Mouse (Mus musculus) gastrocnemius, postnatal 10 days (tissue): Measurements from ENCODE around the gene Cdk5rap1. TPM values are rescaled to one million over a fixed set of nuclear protein-coding genes. Genes with fewer than 3 reads are reported as not detected.
"Not testable (repeated sequence)": the region's sequence is repeated elsewhere in the genome, so short reads cannot be mapped to it uniquely, and the experiment has no call there.

ENCODE experiments used
- DNase-seq: peaks from one replicate; pipeline ENCODE4 v3.0.0; 2021; ENCODE audit warnings: mixed read lengths
- total RNA-seq, 2 experiments: library from RNA; stranded (reverse); gene quantifications; 2 replicates each; pipeline ENCODE4 v1.2.3; 2021

The Cdk5rap1 gene
- total RNA-seq, 2 experiments from 2014 or later = 8.2 to 9.7 TPM

DNA sequence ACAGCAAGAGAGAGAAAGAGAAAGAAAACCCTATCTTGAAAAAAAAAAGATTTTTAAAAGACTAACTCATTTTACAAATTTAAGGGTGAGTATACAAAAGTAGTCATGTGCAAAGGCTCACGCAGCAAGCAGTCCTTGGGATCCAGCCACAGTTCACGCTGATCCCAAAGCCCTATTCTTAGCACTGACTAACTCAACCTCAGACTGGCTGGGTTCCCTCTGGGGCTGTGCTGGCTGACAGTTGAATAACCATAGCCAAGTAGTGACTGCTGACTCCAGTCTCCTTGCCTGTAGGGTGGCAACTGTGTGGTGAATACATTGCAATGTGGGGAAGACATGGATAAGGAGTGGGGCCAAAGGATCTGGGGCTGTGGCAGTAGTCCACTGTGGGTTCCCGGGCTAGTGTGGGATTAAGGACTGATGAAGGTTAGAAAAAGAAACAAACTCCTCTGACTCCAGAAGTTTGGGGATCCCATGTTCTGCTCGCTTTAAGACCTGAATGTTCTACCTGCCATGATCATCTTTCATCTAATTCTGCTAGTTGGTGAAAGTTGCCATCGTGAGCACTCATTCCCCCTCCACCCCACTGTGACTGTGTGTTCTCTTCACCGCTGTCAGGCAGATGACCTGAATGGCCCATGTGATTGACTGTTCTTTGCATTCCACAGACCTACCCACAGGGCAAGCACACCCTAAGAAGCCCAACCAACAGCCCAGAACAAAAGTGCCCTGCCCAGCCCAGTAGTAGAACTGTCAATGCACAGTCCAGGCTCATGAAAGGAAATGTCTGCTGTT, 2.2 kb upstream of the Cdk5rap1 start:
- peak; percentile 55 for DNase-seq

DNA sequence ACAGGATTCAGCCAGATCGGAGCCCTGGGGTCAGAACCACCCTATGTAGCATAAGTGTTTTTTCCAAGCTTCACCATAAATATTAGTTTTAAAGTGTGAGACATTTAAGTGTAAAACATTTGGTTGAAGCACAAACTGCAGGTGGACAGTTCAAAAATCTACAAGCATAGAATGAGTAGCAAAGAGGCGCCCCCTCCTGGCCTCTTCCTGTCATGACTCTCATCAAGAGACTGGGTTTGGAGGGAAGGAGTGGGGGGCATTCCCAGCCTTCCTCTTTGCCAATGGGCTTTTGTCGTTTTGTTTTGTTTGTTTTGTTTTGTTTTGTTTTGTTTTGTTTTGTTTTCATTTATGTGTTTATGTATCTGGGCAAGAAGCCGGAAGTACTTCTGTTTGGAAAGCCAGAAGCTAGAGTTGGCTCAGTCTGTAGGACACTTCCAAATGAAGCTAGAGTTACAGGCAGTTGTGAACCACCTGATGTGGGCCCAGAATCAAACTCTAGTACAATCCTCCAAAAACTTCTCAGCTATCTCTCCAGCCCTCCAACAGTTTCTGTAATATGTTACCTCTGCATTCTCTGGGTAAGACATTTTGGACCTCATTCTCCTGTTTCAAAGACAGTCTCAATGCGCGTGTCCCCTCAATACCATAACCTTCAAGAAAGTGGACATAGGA, 1.3 kb upstream of the Cdk5rap1 start:
- DNase-seq = peak; percentile 69

- peak; percentile 86 for DNase-seq
Measured at GRCm38 (mm10) chr2:154372151-154372829, 520 bp downstream of the Cdk5rap1 start.

DNA sequence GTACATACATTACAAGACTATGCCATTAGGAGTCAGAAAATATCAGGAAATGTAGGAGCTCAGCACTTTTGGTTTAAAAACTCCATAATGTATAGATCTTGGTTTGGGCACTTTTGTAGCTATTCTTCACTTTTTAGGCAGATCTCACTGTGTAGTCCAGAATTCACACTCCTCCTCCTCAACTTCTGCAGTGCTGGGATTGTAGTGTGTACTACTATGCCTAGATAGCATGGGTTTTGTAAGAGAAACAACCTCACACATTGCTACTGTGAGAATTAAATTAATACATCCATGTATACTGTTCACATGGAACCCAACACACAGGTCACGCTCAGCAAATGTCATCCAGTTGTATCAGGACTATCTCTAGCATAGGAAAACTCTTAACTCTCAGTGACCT, 5.3 kb downstream of the Cdk5rap1 start:
- no peak for DNase-seq

DNA sequence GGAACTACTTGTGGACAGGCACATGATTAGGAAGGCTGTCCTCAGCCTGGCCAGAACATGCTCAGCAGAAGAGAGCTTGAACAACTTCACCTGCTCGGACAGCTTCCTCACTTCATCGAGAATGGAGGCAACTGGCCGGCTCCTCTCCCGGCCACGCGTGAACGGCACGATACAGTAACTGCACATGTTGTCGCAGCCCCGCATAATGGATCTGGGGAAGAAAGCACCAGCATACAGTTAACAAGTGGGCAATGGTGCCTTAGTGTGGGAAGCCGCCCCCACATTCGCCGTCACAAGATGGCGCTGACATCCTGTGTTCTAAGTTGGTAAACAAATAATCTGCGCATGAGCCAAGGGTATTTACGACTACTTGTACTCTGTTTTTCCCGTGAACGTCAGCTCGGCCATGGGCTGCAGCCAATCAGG, 18.8 kb downstream of the Cdk5rap1 start:
- DNase-seq = not testable (repeated sequence)

DNA sequence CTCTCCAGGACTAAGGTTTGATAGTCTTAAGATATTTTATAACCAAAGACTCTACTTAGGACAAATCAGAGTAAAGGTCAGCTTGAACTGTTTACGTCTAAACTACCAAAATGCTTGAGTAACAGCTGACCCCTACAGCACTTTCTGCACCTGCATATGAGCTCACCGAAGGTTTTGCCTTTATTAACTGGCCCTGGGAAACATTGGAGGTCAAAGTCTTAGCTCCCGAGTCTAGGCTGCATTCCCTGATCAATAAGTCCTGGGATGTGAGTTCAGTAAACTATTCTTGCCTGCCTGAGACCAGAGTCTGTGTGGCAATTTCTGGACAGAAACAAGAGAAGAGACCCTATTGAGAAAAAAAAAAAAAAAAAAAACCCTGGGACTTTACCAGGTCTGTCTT, 24.7 kb downstream of the Cdk5rap1 start:
- no peak for DNase-seq

DNA sequence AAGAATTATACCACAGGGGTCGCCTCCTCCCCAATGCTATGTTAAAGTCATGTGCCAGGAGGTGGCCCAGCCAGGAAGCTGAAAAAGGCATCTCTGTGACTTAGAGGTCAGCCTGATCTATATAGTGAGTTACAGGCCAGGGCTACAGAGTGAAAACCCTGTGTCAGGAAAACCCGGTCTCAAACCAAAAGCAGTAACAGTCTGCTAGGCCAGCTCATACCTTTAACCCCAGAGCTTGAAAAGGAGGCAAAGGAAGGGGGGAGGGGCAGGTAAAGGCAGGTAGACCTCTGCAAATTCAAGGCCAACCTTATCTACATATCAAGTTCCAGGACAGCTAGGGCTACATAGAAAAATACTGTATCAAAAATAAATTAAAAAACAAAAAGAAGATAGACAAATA, 33.5 kb downstream of the Cdk5rap1 start:
- no peak for DNase-seq

GRCm38 (mm10) chr2:154338161-154338560, 34.6 kb downstream of the Cdk5rap1 start:
- no peak for DNase-seq

- no peak for DNase-seq
Measured at GRCm38 (mm10) chr2:154335572-154335971, 37.2 kb downstream of the Cdk5rap1 start.

DNA sequence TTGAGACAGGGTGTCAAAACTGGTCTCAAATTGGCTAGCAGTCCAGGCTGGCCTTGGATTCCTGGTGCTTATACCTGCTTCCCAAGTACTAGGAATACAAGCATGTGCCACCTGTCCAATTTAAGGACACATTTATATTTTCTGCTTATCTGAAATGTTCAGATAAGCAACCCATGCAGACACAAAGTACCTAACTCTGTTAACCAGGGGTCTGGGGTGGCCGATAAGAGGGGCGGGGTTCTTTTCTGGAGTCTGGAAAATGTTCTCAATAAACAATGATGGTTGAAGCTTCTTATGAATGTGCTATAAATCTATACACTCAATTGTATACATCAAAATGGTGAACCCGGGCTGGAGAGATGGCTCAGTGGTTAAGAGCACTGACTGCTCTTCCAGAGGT, 46.0 kb downstream of the Cdk5rap1 start:
- no peak for DNase-seq

- DNase-seq = not testable (repeated sequence)
Measured at GRCm38 (mm10) chr2:154313771-154314170, 59.0 kb downstream of the Cdk5rap1 start.

DNA sequence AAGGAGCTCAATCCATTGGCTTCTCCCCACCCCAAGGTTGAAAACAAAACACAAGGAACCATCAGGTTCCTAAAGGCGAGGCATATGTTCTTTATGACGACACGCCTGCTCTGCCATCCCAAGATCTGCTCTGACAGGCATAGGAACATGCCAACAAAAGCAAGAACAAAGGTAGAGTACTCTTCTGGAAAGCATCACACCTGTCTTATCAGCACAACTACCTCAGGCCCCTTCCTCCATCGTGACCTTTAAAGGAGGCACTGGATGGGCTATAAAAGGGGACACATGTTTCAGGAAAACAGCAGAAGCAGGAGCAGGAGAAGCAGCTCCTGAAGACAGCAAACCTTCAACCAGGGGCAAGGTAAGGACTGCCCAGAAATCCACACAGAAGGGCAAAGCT, 65.9 kb downstream of the Cdk5rap1 start, which contains the start of gene Bpifb9b:
Bpifb9b (plus strand) TSS at position 301 of the 400 bp plus-strand sequence.
- DNase-seq = not testable (repeated sequence)

GRCm38 (mm10) chr2:154304604-154305003, 68.2 kb downstream of the Cdk5rap1 start:
- not testable (repeated sequence) for DNase-seq

GRCm38 (mm10) chr2:154301763-154302162, 71.0 kb downstream of the Cdk5rap1 start:
- DNase-seq = no peak

- DNase-seq = peak; percentile 75
Measured at GRCm38 (mm10) chr2:154300496-154300895, 72.3 kb downstream of the Cdk5rap1 start.

- peak; percentile 48 for DNase-seq
Measured at GRCm38 (mm10) chr2:154294746-154295145, 78.1 kb downstream of the Cdk5rap1 start.

- DNase-seq = no peak
Measured at GRCm38 (mm10) chr2:154292833-154293232, 80.0 kb downstream of the Cdk5rap1 start.

DNA sequence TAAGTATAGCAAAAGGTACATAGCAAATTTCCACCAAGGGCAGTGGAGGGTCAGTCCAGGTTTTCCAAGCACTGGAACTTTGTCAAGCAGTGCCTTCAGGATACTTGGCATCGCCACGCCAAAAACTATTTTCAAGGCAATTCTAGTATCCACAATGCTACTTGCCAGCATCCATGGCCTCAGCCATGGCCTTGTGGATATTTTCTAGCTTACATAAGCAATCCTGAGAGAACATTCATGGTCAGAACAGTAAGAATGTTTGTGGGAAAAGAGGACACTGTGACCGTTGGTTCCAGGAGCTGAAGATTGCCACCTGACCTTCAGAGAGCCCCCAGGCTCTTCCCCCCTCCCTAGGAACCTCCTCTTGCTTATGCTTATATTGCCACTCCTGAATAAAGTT, 80.9 kb downstream of the Cdk5rap1 start:
- DNase-seq = not testable (repeated sequence)
